Mouse (Mus musculus) MEL (cell line): Measurements from ENCODE around the gene Gm20388. TPM values are rescaled to one million over a fixed set of nuclear protein-coding genes. Genes with fewer than 3 reads are reported as not detected.

Experiments
- DNase-seq: peaks from one replicate; pipeline ENCODE4 v3.0.0; 2011; ENCODE audit warnings: low read depth, low spot score
- H3K27ac ChIP-seq: 2 replicates; pipeline ENCODE4 v1.5.1; 2012; ENCODE audit warnings: low read depth, mild to moderate bottlenecking, control low read depth, low read length, moderate library complexity; ENCODE audit not compliant: control insufficient read depth
- H3K27me3 ChIP-seq, 2 experiments: fragments of 150-350 bp in 1 of 2; sonication (generic) in 1 of 2; 2 replicates each; pipeline ENCODE4 v1.6.1; 2012; ENCODE audit warnings: low read length in 2 of 2, mild to moderate bottlenecking in 2 of 2, improper control_type of control experiment in 1 of 2, moderate library complexity in 1 of 2; ENCODE audit not compliant: insufficient read depth in 2 of 2, control insufficient read depth in 1 of 2
- H3K36me3 ChIP-seq, 2 experiments: 2 replicates each; pipeline ENCODE4 v1.6.1; 2012 to 2014; ENCODE audit warnings: low read length in 2 of 2, improper control_type of control experiment in 1 of 2, inconsistent platforms in 1 of 2, mild to moderate bottlenecking in 1 of 2; ENCODE audit not compliant: insufficient read depth in 2 of 2, control insufficient read depth in 1 of 2
- H3K4me1 ChIP-seq, 2 experiments: fragments of 150-350 bp in 1 of 2; sonication (generic) in 1 of 2; 2 replicates each; pipeline ENCODE4 v1.6.1; 2012; ENCODE audit warnings: low read length in 2 of 2, improper control_type of control experiment in 1 of 2, mild to moderate bottlenecking in 1 of 2; ENCODE audit not compliant: insufficient read depth in 2 of 2, control insufficient read depth in 1 of 2
- H3K4me3 ChIP-seq, 2 experiments: fragments of 150-350 bp in 1 of 2; sonication (generic) in 1 of 2; 2 replicates each; pipeline ENCODE4 v1.5.1; 2012; ENCODE audit warnings: low read depth in 2 of 2, low read length in 2 of 2, mild to moderate bottlenecking in 2 of 2, moderate library complexity in 2 of 2, control low read depth in 1 of 2, improper control_type of control experiment in 1 of 2; ENCODE audit not compliant: control insufficient read depth in 1 of 2, insufficient read depth in 1 of 2
- H3K79me2 ChIP-seq: 2 replicates; pipeline ENCODE4 v1.6.1; 2012; ENCODE audit warnings: mild to moderate bottlenecking, low read length, moderate library complexity; ENCODE audit not compliant: control insufficient read depth, poor library complexity, insufficient read depth
- H3K9ac ChIP-seq: 2 replicates; pipeline ENCODE4 v1.6.1; 2012; ENCODE audit warnings: low read depth, mild to moderate bottlenecking, control low read depth, low read length, moderate library complexity; ENCODE audit not compliant: control insufficient read depth, poor library complexity, severe bottlenecking
- H3K9me3 ChIP-seq: fragments of 150-350 bp; sonication (generic); replicated peaks from 2 replicates; pipeline ENCODE4 v1.6.1; 2012; ENCODE audit warnings: mild to moderate bottlenecking, low read length, improper control_type of control experiment, moderate library complexity; ENCODE audit not compliant: insufficient read depth
- CHD2 ChIP-seq: IDR thresholded peaks from 2 replicates; pipeline ENCODE4 v1.6.1; 2011; ENCODE audit warnings: low read length, improper control_type of control experiment
- E2F4 ChIP-seq: IDR thresholded peaks from 2 replicates; pipeline ENCODE4 v1.6.1; 2011; ENCODE audit warnings: low read depth, low read length, improper control_type of control experiment, borderline replicate concordance
- ETS1 ChIP-seq: IDR thresholded peaks from 2 replicates; pipeline ENCODE4 v1.6.1; 2012; ENCODE audit warnings: low read depth, mild to moderate bottlenecking, inconsistent platforms, low read length, improper control_type of control experiment, moderate library complexity
- GATA1 ChIP-seq: IDR thresholded peaks from 2 replicates; pipeline ENCODE4 v1.6.1; 2011; ENCODE audit warnings: low read depth, low read length, improper control_type of control experiment
- JUND ChIP-seq: IDR thresholded peaks from 2 replicates; pipeline ENCODE4 v1.6.1; 2011; ENCODE audit warnings: low read depth, mild to moderate bottlenecking, improper control_type of control experiment, low read length
- MAX ChIP-seq: IDR thresholded peaks from 2 replicates; pipeline ENCODE4 v1.6.1; 2011; ENCODE audit warnings: low read length, improper control_type of control experiment
- MYC ChIP-seq: IDR thresholded peaks from 2 replicates; pipeline ENCODE4 v1.6.1; 2011; ENCODE audit warnings: low read depth, mild to moderate bottlenecking, low read length, improper control_type of control experiment, moderate library complexity
- NELFE ChIP-seq: IDR thresholded peaks from 2 replicates; pipeline ENCODE4 v1.6.1; 2011; ENCODE audit warnings: low read depth, low read length, improper control_type of control experiment
- POLR2A ChIP-seq, 2 experiments: IDR thresholded peaks; 2 replicates each; pipeline ENCODE4 v1.6.1; 2011 to 2012; ENCODE audit warnings: low read length in 2 of 2, mild to moderate bottlenecking in 2 of 2, control low read depth in 1 of 2, improper control_type of control experiment in 1 of 2, low read depth in 1 of 2, moderate library complexity in 1 of 2; ENCODE audit not compliant: control insufficient read depth in 1 of 2, insufficient read depth in 1 of 2, poor library complexity in 1 of 2
- RCOR1 ChIP-seq: IDR thresholded peaks from 2 replicates; pipeline ENCODE4 v1.6.1; 2012; ENCODE audit warnings: low read depth, mild to moderate bottlenecking, inconsistent platforms, low read length, improper control_type of control experiment
- SMC3 ChIP-seq: IDR thresholded peaks from 2 replicates; pipeline ENCODE4 v1.6.1; 2011; ENCODE audit warnings: low read depth, low read length, improper control_type of control experiment
- TBP ChIP-seq: IDR thresholded peaks from 2 replicates; pipeline ENCODE4 v1.8.0; 2011; ENCODE audit warnings: low read depth, low read length, improper control_type of control experiment
- USF1 ChIP-seq: IDR thresholded peaks from 2 replicates; pipeline ENCODE4 v1.6.1; 2014; ENCODE audit warnings: low read depth, mild to moderate bottlenecking, inconsistent platforms, low read length, improper control_type of control experiment, moderate library complexity
- USF2 ChIP-seq, 2 experiments: IDR thresholded peaks; 2 replicates each; pipeline ENCODE4 v1.6.1; 2011 to 2012; ENCODE audit warnings: improper control_type of control experiment in 2 of 2, low read length in 2 of 2, borderline replicate concordance in 1 of 2, inconsistent platforms in 1 of 2, low read depth in 1 of 2, mild to moderate bottlenecking in 1 of 2; ENCODE audit not compliant: insufficient read depth in 1 of 2
- ZMIZ1 ChIP-seq: IDR thresholded peaks from 2 replicates; pipeline ENCODE4 v1.6.1; 2012; ENCODE audit warnings: low read depth, mild to moderate bottlenecking, inconsistent platforms, low read length, improper control_type of control experiment, moderate library complexity
- polyA plus RNA-seq, 2 experiments: library from polyadenylated mRNA; stranded (reverse) in 1 of 2; unstranded in 1 of 2; fragments of >175 nt in 1 of 2; fragments of >200 nt in 1 of 2; gene quantifications; 2 replicates each; pipeline versions ENCODE4 v1.2.1 to v1.2.4; 2012; ENCODE audit warnings: low replicate concordance in 2 of 2, low read depth in 1 of 2; ENCODE audit not compliant: insufficient read length in 2 of 2, insufficient read depth in 1 of 2, missing spikeins in 1 of 2
- total RNA-seq: library from RNA; depleted of rRNA; stranded (reverse); fragments of 300-350 nt; gene quantifications from 2 replicates; pipeline ENCODE4 v1.2.3, GENCODE M21; 2012

Gm20388 gene
- total and polyA plus RNA-seq, 3 experiments = 11.1 to 17.8 TPM; not detected in 1

DNA sequence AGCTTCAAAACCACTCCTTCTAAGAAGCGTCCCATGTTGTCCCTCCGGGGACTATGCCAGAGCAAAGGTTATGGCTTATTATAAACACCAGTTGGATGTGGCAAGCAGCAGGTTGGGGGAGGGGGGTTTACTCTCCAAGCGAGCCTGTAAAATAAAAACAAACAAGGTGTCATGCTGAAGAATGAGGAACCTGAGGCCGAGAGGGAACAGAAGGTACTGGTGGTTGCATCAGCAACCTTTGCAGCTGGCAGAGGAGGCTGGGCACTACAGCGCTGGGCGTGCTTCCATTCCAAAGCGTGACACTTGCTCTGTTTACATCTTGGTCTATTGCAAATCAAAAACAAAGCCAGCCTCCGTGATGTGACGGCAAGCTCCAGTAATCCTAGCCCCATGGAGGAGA is 1669.8 kb downstream of the Gm20388 start (continued):
- TF ChIP-seq ZMIZ1 = no peak

DNA sequence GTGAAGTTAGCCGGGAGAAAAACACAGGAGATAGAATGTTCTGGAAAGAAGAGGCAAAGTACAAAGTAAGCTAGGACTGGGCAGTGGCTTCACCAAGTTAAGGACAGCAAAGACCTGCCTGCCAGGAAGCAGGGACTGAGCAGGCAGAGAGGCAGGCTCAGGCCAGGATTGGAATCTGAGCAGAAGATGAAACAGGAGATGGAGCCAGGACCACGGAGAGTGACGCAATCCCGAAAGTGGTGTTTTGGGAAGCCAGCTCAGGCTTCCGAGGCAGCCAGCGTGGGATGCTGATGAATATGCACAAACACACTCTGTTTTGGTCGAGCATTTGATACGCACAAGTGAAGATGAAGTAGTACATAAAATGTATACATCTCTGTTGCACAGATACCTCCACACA is 1673.0 kb downstream of the Gm20388 start:
- no peak overlapping the region for H3K4me3 ChIP-seq
- no peak overlapping the region for H3K9ac ChIP-seq
- H3K9me3 ChIP-seq = no peaks in the 10 kb centered on the region
- no peak overlapping the region for H3K27ac ChIP-seq
- H3K4me1 ChIP-seq = peaks cover 2 to 23% of the 10 kb centered on the region in 2 experiments; a peak in 3 of 4 replicates
- no peaks in the 10 kb centered on the region for H3K27me3 ChIP-seq
- H3K79me2 ChIP-seq = no peaks in the 10 kb centered on the region
- TF ChIP-seq MAX (no peak), POLR2A (IDR thresholded peaks at IDR 0.05; ENCODE audit: control insufficient read depth in 1 of 2, insufficient read depth in 1 of 2, low read depth in 1 of 2, low read length in 2 of 2, poor library complexity in 1 of 2) (no peak), USF1 (no peak), GATA1 (no peak), SMC3 (no peak), MYC (no peak), CHD2 (no peak), ETS1 (no peak), JUND (no peak), NELFE (no peak), E2F4 (no peak)
- DNase-seq = no peak
- H3K36me3 ChIP-seq = peaks cover 0 to 12% of the 10 kb centered on the region in 2 experiments; a peak in 2 of 4 replicates

DNA sequence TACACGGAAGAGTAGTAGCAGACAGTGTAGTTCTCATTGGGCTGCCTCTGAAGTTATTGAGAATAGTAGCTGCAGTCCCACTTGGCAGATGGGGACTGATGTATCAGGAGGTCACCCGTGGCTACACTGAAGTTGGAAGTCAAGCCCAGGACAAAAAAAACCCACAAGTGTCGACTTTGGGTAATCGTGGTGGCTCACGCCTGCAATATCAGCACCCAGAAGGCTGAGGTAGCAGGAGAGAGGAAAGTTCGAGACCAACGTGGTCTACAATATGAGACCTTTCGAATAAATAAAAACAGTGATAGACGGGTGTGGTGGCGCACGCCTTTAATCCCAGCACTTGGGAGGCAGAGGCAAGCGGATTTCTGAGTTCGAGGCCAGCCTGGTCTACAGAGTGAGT is 1674.1 kb downstream of the Gm20388 start:
- Histone ChIP-seq H3K9ac (peak overlapping the region; percentile 74), H3K4me3 (peak overlapping the region; percentile 77 to 78), H3K27ac (no peak overlapping the region), H3K79me2 (no peaks in the 10 kb centered on the region), H3K9me3 (no peaks in the 10 kb centered on the region), H3K36me3 (peaks cover 0 to 22% of the 10 kb centered on the region in 2 experiments; a peak in 2 of 4 replicates), H3K27me3 (no peaks in the 10 kb centered on the region), H3K4me1 (peaks cover 12 to 31% of the 10 kb centered on the region in 2 experiments)
- DNase-seq = peak; percentile 59
- TF ChIP-seq TBP (peak; percentile 89), RCOR1 (no peak), MYC (0 out of 2 replicates have a peak, but pooled peaks have one; percentile 2), USF2 (IDR thresholded peaks at IDR 0.05; ENCODE audit: borderline replicate concordance in 1 of 2, insufficient read depth in 1 of 2, low read depth in 1 of 2, low read length in 2 of 2) (no peak)
